Mouse (Mus musculus) urinary bladder, postnatal 36 days (tissue): ENCODE data around the gene Limch1.

Experiments used
- DNase-seq, 2 experiments: peaks; one replicate each; pipeline ENCODE4 v3.0.0; 2022; ENCODE audit warnings: low spot score in 2 of 2, mixed read lengths in 1 of 2

Gene Limch1

DNA sequence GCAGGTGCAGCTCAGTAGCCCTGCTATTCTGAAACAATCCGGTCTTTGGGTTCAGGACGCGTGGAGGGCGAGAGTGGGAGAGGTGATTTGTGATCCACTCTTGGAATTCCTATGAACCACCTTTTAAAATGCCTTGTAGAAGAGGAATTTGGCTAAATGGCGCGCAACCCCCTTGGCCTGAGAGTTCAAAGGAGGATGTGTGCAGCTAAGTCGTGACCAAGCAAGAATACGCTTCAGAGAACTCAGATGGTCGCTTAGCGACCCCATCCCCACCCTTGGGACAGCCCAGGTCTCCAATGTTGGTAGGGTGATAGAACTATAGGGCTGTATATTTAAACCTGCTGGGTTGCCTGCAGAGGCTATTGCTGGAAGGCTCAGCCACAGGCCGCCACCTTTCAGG lies 1.1 kb downstream of the Limch1 start:
- no peak for DNase-seq

DNA sequence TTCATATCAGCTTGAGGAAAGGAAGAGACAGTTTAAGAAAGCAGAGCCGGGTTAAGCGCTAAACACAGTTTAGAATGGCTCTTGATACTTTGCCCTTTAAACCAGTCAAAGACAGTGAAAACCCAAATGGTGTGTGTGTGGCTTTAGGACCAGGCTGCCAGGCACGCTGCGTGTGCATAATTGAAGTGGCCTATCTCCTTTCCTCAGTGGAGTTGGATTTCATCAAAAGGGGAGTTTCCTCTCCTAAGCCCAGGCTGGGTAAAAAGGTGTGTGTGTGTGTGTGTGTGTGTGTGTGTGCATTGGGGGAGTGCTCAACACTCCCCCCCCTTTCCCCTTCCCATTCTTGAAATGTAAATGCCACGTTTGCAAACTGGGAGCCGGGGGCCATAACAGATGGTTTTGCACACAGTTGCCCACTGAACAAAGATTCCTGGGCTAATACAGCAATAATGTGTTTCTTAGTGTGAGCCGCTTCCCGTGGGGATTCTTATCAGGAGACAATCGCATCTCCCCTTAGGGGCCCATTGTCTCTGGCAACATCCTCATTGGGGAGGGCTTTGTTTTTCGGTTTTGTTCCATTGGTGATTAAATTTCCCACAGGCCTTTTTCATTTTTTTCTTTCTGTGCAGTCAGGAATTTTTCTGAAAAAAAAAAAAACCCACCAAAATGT lies 2.3 kb downstream of the Limch1 start:
- DNase-seq = no peak

DNA sequence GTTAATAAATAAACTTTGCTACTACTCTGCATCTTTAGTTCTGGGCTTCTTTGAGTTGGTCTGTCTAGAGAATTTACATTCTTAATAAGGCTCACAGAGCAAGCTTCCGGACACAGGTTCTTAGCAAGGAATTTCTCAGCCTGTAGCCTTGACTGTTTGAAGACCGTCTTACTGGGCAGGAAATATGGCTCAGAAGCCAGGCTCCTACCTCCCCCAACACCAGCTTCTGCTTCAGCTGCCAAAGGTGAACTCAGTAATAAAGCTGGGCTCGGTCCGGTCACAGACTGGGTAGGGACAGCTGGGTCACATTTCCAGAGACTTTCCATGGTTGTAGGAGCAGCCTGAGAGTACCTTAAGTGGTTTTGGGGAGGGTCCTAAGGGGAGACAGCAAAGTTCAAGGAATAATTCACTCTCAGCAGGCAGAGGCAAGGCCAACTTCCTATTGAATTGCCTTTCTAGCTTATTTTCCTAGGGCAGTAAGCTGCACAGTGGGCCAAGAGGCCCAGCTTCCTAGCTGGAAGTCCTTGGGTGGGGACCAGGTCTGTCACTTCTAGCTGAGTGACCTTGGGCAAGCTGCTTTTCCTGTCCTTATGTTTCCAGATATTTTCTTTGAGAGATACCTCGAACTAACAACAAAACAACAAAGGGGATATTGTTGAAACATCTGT lies 3.0 kb downstream of the Limch1 start:
- DNase-seq = no peak

DNA sequence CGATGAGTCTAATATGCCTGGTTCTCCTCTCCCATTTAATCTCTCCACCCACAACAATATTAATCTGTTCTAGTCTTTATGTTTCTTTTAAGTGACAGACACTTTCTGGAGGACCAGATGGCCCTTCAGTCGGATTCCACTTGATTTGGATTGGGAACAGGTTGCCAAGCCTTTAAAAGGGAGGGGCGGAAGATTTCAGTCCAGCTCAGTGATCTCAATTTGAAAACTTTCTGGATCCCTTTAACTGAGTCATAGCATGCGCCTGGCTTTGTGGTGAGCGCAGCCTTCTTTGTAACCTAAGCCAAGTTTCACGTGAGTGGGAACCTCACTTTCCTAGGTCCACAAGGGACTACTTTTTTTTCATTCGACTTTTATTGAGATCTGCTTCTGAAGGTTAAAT lies 5.0 kb downstream of the Limch1 start:
- DNase-seq = peak in 1 of 2 experiments; percentile 17

DNA sequence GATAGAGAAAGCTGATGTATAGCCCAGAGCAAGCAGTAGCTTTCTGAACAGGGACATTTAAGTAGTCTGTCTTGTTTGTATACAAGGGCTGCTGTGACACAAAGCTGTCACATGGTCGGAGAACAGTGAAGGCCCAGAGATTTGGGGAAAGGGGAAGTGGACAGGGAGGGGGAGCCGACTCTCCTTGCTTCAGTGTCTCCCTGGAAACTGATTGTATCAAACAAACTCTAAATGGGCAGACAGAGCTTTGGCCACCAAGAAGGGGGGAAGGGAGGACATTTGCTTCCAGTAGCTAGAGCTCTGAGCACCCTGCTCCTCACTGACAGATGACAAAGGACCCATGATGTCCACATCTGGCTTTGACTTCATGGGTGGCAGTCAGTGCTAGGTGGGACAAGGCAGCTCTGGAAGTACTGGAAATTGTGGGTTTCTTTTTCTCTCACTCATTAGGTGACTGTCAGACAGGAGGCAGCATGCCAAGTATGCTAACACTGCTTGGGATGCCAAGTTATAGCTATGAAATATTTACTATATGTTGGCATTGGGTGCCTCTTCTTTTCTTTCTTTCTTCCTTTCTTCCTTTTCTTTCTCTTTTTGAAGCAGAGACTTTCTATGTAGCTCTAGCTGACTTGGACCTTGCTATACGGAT lies 5.8 kb downstream of the Limch1 start:
- DNase-seq = no peak

DNA sequence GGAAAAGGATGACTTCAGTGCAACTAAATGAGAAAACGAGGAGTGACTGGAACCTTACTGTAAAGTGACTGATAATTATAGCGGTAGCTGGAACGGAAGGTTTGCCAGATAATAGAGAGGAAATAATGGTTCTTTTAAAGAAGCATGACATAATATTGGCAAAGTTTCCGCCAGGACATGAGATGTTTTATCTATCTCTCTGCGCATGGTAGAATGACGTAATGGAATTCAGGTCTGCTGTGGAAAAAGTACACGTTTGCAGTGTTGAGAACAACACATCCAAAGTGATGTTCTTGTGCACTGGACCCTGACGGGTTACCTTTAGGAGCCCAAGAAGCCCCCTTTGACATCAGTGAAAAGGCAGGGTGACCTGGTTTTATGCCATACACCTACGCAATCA lies 8.0 kb downstream of the Limch1 start:
- no peak for DNase-seq

DNA sequence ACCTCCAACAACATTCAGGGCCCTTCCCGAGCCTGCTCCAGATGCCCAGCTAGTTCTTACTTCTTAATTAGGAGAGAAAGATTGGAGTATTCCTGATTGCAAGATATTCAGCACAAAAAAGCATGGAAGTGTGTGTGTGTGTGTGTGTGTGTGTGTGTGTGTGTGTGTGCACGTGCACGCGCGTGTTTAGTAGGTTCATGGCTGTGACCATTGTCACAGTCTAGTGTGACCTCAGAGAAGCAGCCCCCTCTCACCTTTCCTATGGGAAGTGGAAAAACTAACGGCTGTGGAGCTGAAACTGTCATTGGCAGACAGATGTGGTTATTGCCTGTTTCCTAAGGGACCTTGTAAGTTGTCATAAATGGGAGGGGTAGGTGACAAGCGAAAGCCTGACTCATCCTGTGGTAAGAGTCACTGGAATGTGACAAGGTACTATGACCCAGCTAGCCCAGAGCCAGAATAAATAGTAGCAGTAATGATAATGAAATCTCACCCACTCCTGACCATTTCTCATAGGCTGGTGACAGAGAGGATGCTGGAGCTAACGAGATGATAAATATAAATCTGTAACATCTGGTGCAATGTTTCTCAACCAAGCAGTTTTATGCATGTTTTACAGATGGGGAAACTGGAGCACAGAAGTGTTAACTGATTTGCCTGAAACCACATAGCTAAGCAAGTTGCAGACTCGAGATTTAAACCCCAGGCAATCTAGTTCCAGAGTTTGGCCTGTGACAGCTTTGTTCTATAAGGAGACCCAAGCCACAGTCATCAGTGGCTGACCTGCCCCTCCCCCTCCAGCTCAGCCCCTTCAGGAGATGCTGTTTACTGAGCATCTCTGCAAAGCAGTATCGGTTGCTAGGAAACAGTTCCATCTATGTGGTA lies 11.4 kb downstream of the Limch1 start:
- DNase-seq = no peak

DNA sequence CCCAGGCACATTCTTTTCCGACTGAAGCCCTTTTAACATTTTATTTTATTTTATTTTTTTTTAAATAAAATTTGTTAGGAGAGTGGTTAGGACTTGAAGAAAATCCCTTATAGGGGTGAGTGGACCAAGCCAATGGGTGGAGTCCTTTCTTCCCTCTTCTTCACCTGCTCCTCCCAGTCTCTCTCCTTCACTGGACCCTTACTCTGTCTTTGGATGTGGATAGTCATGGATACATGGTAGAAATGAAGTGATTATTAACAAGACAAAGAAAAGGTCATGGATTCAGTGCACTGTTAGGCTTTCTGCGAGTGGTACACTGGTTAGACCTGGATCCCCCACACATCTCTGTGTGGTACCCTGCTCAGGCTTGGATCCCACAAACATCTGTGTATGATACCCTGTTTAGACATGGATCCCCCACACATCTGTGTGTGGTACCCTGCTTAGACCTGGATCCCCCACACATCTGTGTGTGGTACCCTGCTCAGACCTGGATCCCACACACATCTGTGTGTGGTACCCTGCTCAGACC lies 12.1 kb downstream of the Limch1 start:
- DNase-seq = no peak

DNA sequence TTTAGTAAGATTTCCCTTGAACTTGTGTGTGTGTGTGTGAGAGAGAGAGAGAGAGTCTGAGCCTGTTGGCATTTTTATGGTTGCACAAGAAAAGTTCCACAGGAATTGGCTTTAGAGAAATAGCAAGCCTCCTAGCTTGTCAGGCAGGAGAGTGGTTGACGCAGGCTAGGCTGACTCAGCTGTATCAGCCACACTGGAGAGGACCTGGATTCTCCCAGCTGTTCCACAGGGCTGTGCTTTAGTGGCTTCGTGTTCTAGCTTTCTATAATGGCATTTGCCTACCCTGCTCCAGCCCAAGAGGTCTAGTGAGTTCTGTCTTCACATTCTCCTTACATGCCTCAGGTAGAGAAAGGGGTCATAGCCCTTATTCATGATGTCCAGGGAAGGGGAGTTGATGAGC lies 13.7 kb downstream of the Limch1 start:
- DNase-seq = no peak

DNA sequence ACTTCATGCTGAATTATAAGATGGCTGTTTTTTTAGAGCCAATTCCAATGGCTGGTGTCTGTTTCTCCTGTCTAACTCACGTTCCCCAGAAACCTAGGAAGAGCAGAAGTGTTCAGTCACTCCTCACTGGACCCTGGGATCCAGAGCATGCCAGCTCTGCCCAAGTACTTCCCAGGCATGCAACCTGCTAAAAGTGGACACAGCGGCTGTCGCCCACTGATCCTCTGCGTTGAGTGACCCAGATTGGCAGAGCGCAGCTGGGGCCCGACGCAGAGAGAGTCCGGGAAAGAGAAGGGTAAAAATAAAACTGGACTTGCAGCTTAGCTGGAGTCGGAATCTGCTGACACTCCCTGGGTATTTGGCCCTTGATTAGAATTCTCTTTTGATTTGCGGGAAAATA lies 15.1 kb downstream of the Limch1 start:
- no peak for DNase-seq

DNA sequence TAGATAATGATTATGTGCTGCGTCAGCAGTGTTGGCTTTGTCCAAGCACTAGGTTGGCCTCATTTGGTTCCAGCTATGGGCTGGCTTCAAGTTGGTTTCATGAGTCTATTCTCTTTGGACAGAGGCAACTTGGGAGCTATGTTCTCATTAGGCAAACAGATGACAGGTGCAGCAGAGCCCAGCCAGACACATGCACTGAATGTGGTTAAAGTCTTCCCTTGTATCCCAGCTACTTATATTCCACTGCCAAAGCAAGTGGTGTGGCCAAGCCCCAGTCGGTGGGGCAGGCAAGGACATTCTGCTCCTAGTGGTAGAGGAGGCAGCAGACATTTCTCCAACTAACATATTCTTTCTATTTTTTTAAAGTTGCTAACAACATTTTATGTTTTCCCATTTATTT lies 16.4 kb downstream of the Limch1 start:
- DNase-seq = no peak

DNA sequence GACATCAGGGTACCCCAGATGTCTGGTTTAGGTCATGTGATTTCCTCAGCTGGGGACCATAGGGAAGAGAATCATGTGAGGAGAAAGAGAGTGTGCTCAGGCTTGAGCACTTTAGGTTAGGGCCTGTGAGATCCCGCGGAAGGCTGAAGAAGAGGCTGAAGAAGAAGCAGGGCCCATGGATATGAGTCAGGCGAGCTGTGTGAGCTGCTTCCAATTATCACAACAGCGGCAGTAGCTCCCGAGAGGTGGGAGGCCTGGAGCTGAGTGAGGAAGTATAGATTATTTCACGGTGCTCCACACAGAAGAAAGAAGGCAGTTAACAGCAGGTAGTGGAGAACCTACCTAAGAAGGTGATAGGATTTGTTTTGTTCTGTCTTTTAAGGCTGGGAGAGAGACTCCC lies 18.5 kb downstream of the Limch1 start:
- no peak for DNase-seq

DNA sequence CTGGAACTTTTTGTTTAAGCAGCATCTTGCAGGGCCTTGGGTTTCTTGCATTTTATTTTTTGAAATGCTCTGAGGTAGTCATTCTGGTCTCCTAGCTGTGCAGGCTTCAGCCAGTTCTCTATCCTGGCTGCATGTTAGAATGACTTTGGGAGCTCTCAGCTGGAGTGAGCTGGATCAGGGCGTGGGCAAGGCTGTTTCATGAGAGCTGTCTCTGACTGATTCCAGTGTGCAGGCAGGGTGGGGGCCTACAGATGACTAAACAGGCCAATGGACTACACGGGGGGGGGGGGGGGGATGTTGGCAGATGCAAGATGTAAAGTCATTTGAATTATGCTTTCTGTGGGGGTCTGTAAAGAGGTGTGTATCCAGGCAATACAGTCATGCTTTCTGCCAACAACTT lies 20.3 kb downstream of the Limch1 start:
- DNase-seq = peak in 1 of 2 experiments; percentile 13

DNA sequence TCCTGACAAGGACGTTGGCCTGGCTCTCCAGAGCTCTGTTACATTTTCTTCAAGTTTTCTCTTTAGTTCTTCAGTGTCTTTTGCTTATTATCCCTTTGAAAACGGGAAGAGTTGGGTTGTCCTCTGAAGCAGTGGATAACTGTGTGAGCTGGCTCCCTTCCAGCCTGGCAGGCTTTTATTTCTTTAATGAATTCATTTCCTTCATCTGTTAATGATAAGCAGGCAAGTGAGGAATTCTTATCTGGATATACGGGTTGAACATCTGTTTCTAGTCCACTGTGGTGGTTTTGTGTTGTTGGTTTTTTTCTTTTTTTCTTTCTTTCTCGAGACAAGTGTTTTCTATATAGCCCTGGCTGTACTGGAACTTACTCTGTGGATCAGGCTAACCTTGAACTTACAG lies 22.4 kb downstream of the Limch1 start:
- no peak for DNase-seq

DNA sequence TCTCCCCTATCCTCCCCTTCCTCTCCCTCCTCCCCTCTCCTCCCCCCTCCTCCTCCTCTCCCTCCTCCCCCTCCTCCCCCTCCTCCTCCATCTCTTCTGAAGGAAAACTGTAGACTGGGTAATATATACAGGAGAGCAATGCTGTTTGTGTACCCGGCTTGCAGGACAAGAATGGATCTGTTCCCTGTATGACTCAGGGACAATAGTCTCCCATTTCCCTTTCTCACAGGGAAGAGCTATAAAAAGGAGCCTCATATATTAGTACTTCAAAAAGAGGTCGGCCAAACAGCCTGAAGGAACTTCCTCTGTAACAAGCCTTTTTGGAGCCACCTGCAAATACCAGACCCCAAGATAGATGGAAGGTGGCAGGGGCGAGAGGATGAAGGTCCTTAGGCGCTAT lies 23.4 kb downstream of the Limch1 start:
- no peak for DNase-seq

DNA sequence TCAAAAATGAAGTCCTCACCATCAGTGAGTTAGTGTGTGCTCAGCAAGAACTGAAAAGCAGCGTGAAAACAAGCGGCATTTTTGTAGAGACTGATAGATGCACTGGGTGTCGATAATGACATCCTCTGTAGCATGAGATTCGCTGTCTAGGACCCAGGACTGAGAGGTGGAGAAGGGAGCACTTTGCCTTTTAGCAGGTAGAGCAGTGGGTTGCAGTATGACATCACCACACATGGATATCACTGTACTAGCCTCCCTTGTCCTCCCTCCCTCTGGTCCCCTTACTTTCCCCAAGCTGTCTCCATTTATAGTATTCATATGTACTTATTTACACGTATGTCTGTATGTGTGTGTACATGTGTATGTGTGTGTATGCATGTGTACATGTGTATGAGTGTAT lies 23.9 kb downstream of the Limch1 start:
- DNase-seq = no peak

DNA sequence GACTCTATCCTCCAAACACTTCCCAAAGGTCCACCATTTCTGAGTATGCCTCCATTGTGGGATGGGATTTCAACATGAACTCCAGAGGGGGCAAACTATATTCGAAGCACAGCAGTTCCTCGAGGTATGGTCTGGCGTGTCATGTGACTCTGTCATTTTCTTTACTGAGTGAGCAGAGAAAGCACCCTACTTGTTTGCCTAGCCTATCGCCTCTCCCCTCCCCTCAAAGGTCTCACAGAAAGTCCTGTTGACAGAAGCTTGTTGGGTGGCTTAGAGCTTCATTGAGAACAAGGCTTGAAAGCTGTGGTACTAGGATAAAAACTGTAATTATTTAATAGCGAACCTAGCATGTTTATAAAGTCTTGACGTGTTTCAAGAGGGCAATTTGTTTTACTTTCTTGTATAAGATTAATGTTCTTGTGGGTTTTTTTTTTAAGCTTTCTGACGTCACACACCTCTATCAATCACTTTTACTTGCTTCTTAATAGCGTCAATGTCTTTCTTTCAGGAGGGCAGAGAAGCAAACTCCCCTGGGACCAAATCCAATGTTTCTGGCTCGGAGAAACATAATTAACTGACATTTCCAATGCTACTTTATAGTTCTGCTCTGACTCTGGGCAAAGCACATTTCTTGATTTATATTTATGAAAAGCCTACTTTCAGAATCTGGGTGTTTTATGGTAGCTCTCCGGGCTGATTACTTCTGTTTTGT lies 32.5 kb downstream of the Limch1 start:
- DNase-seq = no peak

DNA sequence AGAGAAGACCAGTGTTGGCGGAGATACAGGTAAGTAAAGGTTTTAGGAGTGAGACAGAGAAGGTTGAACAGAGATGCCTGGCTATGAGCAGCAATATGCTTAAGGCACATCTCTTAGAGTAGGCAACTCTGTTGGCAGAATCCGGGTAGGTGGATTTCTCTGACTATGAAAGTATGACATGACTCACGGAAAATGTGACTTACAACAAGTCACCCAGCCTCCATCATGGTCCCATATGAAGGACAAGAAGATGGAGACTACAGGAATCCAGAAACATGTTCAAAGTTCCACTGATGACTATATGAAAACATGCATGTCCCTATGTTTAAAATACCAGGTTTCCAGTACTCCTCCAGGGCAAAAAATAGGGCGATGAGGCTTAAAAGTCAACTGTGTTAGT lies 34.7 kb downstream of the Limch1 start:
- no peak for DNase-seq

DNA sequence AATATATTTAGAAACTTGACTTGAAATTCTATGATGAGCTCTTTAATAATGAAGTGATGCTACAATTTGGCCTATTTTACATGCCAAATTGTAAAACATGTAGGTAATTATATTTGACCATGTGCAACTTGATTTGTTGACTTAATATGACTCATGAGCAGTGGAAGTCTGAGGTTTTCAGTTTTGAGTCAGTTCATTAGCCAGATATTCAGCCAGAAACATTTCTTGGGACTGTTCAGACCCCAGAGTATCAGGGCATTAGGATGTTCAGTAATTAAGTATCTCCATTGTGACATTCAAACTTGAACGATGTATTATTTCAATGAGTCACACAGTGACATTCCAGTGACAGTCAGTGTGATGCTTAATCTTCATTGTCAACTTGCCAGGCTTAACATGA lies 35.9 kb downstream of the Limch1 start:
- DNase-seq = no peak

DNA sequence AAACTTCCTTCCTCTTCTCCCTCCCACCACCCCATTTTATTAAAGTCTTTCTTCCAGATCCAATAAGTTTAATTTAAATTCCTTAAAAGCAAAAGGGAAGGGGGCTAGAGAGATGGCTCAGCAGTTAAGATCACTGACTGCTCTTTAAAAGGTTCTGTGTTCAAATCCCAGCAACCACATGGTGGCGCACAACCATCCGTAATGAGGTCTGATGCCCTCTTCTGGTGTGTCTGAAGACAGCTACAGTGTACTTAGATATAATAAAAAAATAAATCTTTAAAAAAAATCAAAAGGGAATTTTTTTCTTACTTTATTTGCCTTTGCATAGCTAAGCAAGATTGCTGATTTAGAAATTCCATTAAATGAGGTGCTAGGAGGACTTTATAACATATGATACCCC lies 37.2 kb downstream of the Limch1 start:
- DNase-seq = no peak

DNA sequence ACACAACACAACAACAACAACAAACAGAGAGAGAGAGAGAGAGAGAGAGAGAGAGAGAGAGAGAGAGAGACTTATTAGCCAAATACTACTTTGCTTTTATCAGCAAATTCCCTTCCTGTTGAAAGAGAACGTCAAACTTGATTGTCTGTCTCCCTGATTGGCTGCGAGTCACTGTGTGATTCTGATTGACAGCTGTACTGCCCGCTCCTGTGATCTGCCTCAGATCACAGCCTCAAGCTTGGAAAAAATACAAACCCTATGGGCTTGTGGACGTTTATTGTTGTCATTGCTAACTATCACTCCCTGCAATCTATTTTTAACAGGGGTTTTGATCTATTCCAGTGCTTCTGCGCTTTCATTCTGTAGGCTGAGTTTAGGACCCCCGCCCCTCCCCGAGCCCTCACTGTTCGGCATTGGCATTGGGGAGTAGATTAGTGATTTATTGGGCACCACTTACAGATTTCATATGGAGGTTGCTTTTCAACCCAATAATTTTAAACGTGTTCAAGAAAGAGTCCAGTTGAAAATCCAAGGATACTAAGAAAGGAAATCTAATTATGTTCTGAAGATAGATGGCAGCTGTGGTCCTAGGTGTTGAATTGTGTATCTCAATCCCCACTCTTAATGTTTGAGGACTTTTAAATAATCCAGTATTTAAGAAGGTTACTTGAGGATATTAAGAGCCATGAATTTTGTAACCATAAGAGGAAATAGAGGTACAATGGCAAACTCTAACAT lies 39.2 kb downstream of the Limch1 start:
- no peak for DNase-seq
